Mouse (Mus musculus) G1E-ER4 (cell line): ENCODE measurements around the gene Relt. TPM values are rescaled to one million over a fixed set of nuclear protein-coding genes. Genes with fewer than 3 reads are reported as not detected.

Source experiments
- GATA1 ChIP-seq: IDR thresholded peaks from one replicate; pipeline ENCODE4 v1.8.0; 2012; ENCODE audit warnings: low read length, inconsistent platforms
- polyA plus RNA-seq: library from polyadenylated mRNA; stranded (reverse); fragments of >175 nt; gene quantifications from 2 replicates; pipeline ENCODE4 v1.2.3, GENCODE M21; 2012

Gene Relt
- polyA plus RNA-seq, 1 experiment: 53.1 TPM

- no peak for TF ChIP-seq GATA1
Observed at GRCm38 (mm10) chr7:100886535-100886934, 23.3 kb upstream of the Relt start.

GRCm38 (mm10) chr7:100884460-100884859 is 21.2 kb upstream of the Relt start:
- no peak for TF ChIP-seq GATA1

- no peak for TF ChIP-seq GATA1
Observed at GRCm38 (mm10) chr7:100881950-100882349, 18.7 kb upstream of the Relt start.

GRCm38 (mm10) chr7:100881531-100881930 is 18.3 kb upstream of the Relt start:
- no peak for TF ChIP-seq GATA1

GRCm38 (mm10) chr7:100879595-100879994 is 16.3 kb upstream of the Relt start:
- no peak for TF ChIP-seq GATA1

- no peak for TF ChIP-seq GATA1
Observed at GRCm38 (mm10) chr7:100876771-100877170, 13.5 kb upstream of the Relt start.

- no peak for TF ChIP-seq GATA1
Observed at GRCm38 (mm10) chr7:100876293-100876692, 13.0 kb upstream of the Relt start.

GRCm38 (mm10) chr7:100875822-100876221 is 12.6 kb upstream of the Relt start:
- no peak for TF ChIP-seq GATA1

GRCm38 (mm10) chr7:100873197-100873596 is 10.0 kb upstream of the Relt start:
- no peak for TF ChIP-seq GATA1

GRCm38 (mm10) chr7:100871892-100872291 is 8.6 kb upstream of the Relt start:
- TF ChIP-seq GATA1: no peak

GRCm38 (mm10) chr7:100871355-100871754 is 8.1 kb upstream of the Relt start:
- TF ChIP-seq GATA1: no peak

- no peak for TF ChIP-seq GATA1
Observed at GRCm38 (mm10) chr7:100869877-100870629, 6.8 kb upstream of the Relt start.

- no peak for TF ChIP-seq GATA1
Observed at GRCm38 (mm10) chr7:100868551-100868950, 5.3 kb upstream of the Relt start.

GRCm38 (mm10) chr7:100867561-100867960 is 4.3 kb upstream of the Relt start:
- no peak for TF ChIP-seq GATA1

- no peak for TF ChIP-seq GATA1
Observed at GRCm38 (mm10) chr7:100866675-100867074, 3.4 kb upstream of the Relt start.

- no peak for TF ChIP-seq GATA1
Observed at GRCm38 (mm10) chr7:100862353-100862752, 893 bp downstream of the Relt start.

- no peak for TF ChIP-seq GATA1
Observed at GRCm38 (mm10) chr7:100861209-100861608, 2.0 kb downstream of the Relt start.
